Mouse (Mus musculus) liver, postnatal 0 days (tissue): ENCODE measurements at regions not wholly inside any gene's neighbourhood (a gene's known extent, or its start where the extent isn't known, plus 50 kb on each side); places are given as distances from the start of the nearest gene placed in this dataset.

Experiments used
- CTCF ChIP-seq: sonication (generic); IDR thresholded peaks from 2 replicates; pipeline ENCODE4 v1.5.1; 2016; ENCODE audit warnings: antibody characterized with exemption, low read depth
- EP300 ChIP-seq: IDR thresholded peaks from 2 replicates; pipeline ENCODE4 v1.6.1; 2016; ENCODE audit warnings: antibody characterized with exemption, low read depth, mild to moderate bottlenecking

DNA sequence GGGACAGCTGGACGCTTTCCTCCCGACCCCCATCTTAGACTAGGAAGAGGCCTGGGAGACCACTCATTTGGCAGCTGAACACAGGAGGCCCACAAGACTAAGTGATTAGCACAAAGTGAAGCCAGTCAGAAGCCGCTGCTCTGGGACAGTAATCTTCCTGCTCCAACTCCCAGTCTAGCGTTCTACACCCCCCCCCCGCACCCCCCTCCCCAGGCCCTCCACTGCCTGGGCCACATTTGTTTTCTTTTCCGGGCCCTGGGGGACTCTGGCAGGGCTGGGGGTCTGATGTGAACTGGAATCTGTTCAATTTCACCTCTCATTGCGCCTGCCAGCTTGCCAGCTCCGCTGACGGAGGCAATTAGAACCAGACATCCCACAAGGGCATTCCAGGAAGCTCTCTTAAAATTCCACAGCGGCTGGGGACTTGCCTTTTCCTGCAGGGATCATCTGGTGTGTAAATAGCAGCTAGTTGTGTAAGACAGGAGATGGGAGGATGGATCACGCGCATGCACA lies 155.7 kb downstream of the Opa1 start:
- TF ChIP-seq CTCF (no peak), EP300 (no peak)
